Mouse (Mus musculus) cerebellum, adult 18-20 months (tissue): Measurements from ENCODE around the gene Prr7.

Experiments used
- DNase-seq, 2 experiments: peaks; one replicate each; pipeline ENCODE4 v3.0.0; 2021

The Prr7 gene

DNA sequence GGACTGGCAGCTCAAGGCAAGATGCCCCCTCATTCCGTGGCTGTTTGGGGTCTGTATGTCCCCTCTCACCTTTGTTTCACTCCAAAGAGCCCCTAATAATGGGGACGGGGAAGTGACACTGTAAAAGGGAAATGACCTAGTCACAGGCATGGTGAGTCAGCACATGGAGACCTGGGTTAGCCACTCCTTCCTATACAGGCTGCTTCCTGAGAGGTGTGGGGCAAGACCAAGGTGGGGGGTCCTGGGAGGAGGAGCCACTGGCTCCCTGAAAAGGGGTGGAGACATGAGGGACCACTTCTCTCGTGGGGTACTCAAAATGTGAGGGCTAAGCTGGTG is 46.2 kb downstream of the Prr7 start:
- DNase-seq: no peak

DNA sequence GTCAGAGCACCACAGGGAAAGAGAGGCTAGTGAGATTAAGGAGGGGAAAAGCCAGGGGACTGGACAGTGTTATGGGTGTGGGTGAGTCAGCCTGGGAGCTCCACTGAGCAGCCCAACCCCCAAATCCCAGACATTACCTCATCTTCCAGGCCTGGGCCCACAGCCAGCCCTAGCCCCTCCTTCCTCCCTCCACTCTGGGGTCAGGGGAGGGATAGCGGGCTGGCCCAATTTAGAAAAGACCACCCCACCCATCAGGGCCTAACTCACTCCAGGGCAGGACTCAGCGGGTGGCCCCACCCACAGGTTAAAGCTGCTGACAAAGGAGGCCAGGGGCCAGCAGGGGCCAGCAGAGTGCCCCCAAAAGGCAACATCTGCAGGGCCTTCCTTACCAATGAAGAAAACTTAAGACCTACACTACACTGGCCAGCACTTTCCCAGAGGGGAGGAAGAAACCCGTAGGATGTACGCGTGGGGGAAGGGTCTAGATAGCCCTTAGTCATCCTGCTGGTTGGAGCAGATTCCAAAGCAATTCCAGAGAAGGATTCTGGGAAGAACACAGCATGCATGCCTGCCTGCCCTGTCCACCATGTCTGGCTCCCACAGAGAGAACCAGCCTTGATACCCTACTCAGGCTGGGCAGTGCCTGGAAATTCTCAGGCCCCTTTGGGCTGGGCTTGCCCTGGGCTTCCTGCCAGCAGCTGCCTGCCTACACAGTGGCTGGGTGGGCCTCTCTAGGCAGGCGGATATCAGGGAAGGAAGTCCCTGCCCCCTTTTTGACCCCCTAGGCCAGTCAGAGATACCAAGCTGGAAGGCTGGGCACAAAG is 46.8 kb downstream of the Prr7 start:
- DNase-seq: no peak

DNA sequence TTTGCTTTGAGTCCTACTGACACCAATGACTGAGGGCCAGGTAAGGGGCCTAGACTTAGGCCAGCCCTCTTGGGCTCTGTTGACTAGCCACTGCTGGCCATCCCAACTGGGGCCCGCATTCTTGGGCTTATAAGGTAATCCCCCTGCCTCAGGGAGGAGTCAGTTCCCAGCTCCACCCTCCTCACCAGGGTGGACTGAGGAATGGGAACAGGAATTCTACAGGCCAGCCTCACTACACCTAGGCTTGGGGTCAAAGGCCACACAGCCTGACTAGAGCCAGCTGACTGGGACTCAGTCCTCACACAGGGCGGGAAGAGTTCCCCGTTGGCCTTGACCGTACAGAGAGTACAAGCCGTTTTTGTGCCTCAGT is 47.4 kb downstream of the Prr7 start:
- DNase-seq: no peak

DNA sequence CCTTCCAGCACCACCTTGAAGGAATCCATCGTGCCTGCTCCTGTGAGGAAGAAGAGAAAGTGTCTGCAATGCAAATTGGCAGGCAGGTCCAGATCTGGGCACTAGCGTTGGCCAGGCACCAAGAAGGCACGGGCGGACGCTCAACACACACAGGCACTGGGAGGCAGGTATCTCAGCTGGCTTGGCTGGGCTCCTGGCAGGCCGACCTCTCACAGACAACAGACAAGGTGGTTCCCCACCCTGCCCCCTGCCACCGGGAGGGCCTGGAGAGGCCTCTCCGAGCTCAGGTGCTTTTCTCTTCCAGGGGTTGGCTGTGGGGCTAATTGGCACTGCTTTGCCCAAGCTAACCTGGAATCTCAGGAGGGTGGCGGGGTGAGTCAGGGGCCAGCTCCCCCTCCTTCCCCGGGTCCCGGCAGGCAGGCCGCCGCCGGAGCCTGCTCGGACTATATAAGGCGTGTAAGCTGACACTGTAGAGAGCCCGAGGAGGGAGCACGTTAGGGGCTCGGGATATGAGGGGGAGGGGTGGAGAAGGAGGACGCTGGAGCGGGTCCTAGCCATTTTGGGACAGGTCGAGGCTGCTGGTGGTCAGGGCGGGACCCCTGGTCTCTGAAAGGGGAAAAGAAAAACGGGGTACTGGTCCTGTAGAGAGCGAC is 48.4 kb downstream of the Prr7 start:
- peak; percentile 62 to 68 for DNase-seq

DNA sequence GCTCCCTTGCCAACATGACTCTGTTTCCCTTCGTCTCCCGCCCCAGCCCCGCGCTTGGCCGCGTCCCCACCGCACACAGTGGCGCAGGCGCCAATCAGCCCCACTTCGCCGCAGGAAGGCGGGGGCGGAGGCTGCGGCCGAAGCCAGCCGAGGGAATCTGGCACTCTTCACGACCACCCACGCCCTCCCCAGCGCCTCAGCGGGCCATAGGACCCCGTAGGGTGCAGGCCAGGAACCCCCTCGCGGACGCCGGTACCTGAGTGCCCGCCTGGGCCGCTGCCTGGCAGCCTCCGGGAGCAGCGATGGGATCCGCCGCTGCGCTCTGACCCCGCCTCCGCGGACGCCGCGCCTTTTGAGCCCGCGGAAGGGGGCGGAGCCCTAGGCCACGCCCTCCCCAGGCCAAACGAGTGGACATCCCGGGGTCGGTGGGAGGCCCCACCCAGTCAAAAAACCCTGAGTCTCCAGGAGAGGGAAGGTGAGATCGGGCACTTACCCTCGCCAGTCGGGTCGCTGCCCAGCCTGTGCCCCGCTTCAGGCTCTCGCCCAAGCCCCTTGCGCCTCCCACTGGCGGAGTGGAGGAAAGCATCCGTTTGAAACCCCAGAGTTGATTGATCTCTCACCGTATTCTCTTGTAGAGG is 49.2 kb downstream of the Prr7 start, which contains the start of gene Pdlim7:
Gene Pdlim7, minus strand, starts transcription at position 566 of the 638 bp plus-strand sequence.
- DNase-seq: peak; percentile 83 to 94

DNA sequence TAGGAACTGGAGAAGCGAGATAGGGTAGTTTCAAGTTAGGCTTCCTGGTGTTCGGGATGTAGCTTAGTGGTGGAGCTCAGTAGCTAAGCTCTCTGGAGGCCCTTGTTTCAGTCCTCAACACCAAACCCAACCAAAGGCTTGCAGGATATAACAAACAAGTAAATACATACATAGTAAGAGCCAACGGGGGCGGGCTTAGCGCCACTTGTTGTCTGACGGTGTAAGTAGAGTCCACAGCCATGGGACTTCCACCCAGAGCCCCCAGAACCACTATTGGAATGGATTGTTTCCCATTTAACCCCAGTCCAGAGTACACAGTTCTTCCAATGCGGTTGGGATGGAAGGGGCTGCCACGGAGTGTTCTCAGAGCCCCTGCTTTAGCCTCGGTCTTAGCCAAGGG is 49.8 kb downstream of the Prr7 start:
- DNase-seq: no peak

DNA sequence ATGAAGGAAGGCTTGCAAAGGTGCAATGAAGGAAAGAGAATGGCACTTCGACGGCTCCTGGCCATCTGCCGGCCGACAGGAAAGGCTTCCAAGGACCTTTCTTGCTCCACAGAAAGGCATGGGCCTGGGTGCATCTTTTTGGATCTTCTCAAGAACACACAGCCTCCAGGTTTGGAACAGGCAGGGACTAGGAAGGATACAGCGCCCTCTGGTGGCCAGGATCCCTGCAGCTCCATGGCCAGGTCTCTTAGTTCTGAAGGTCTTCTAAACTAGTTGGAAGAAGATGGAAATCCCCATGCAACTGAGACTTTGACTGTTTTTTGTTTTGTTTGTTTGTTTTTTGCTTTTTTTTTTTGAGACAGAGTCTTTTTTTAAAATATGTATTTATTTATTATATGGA is 52.9 kb downstream of the Prr7 start:
- peak; percentile 88 to 94 for DNase-seq

DNA sequence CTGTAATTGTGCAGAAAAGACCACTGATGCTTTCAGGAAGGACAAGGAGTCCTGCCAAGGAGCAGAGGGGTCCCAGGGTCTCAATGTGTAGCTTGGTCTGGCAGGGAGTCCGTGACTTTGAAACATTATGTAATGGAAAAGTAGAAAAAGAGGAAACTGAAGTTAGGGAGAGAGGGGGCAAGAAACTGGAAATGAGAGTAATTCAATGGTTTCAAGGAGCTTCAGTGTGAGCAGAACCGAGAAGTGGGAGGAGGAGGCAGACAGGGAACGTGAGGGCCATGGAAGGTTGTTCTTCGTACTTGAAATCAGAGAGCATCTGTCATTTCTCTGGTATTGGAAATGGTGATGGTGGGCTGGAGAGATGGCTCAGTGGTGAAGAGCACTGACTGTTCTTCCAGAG is 55.5 kb downstream of the Prr7 start:
- no peak for DNase-seq

DNA sequence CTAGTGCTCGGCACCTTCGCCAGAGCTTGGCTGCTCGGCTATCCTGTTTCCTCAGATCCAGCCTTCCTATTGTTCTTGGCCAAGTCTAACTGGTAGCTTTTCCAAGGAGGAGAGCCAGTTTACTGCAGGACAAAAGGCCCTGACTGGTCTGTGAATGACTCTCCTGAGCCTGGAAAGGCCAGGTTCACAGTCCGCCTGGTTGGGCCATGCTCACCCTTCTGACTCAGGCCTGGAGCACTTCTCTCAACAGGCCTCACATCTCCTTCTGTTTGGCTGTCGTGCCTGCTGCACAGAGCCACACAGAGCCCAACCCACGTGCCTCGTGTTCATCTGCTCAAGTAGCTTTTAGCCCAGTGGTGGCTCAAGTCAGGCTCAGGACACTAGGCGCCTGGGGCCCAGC is 58.7 kb downstream of the Prr7 start:
- no peak for DNase-seq
